Mouse (Mus musculus): ENCODE results near the gene Sec31b. TPM values are rescaled to one million over a fixed set of nuclear protein-coding genes. Genes with fewer than 3 reads are reported as not detected.

The Sec31b gene
- polyA plus RNA-seq, 1 experiment from 2014 or later: 0.51 TPM

- whole genome bisulfite sequencing: 23% methylated on average over 7 of the region's 7 CpGs
- no peak overlapping the region for H3K4me2 ChIP-seq
- H3K9me3 ChIP-seq: no peaks in the 10 kb centered on the region
- H3K4me1 ChIP-seq (replicated peaks): peaks cover 29% of the 10 kb centered on the region
- H3K27ac ChIP-seq: no peak overlapping the region
- peaks cover 88% of the 10 kb centered on the region for H3K27me3 ChIP-seq
- no peak overlapping the region for H3K4me3 ChIP-seq
- H3K9ac ChIP-seq: no peak overlapping the region
- no peaks in the 10 kb centered on the region for H3K36me3 ChIP-seq
- ATAC-seq (ENCODE audit: low FRiP score): no peak
These were observed 26.5 kb downstream of the Sec31b start for GRCm38 (mm10) chr19:44519152-44519551.

- whole genome bisulfite sequencing: 53% methylated on average over 12 of the region's 12 CpGs
- Histone ChIP-seq H3K36me3 (no peaks in the 10 kb centered on the region), H3K4me1 (replicated peaks) (peaks cover 32% of the 10 kb centered on the region), H3K4me2 (no peak overlapping the region), H3K9ac (no peak overlapping the region), H3K4me3 (no peak overlapping the region), H3K27me3 (peaks cover 89% of the 10 kb centered on the region), H3K9me3 (no peaks in the 10 kb centered on the region), H3K27ac (no peak overlapping the region)
- no peak for ATAC-seq (ENCODE audit: low FRiP score)
These were observed 27.5 kb downstream of the Sec31b start for GRCm38 (mm10) chr19:44517996-44518768.

GRCm38 (mm10) chr19:44515769-44516168 lies 29.9 kb downstream of the Sec31b start:
- Histone ChIP-seq H3K9me3 (no peaks in the 10 kb centered on the region), H3K9ac (no peak overlapping the region), H3K4me3 (no peak overlapping the region), H3K4me1 (replicated peaks) (peaks cover 48% of the 10 kb centered on the region), H3K36me3 (no peaks in the 10 kb centered on the region), H3K27ac (0 out of 2 replicates have a peak overlapping the region, but pooled peaks have one; percentile 12), H3K4me2 (no peak overlapping the region), H3K27me3 (peaks cover 96% of the 10 kb centered on the region)
- no peak for ATAC-seq (ENCODE audit: low FRiP score)
- 34% methylated on average over 6 of the region's 6 CpGs for WGBS

- ATAC-seq (ENCODE audit: low FRiP score): peak; percentile 74
These were observed 30.9 kb downstream of the Sec31b start for GRCm38 (mm10) chr19:44514521-44515451.

GRCm38 (mm10) chr19:44513921-44514482 lies 31.7 kb downstream of the Sec31b start:
- no peak for ATAC-seq (ENCODE audit: low FRiP score)
- Histone ChIP-seq H3K27ac (0 out of 2 replicates have a peak overlapping the region, but pooled peaks have one; percentile 12), H3K36me3 (no peaks in the 10 kb centered on the region), H3K4me3 (no peak overlapping the region), H3K9ac (no peak overlapping the region), H3K9me3 (no peaks in the 10 kb centered on the region), H3K4me2 (no peak overlapping the region), H3K4me1 (replicated peaks) (peaks cover 49% of the 10 kb centered on the region), H3K27me3 (peaks cover 99% of the 10 kb centered on the region)
- 12% methylated on average over 7 of the region's 7 CpGs for WGBS

More at GRCm38 (mm10) chr19:44514521-44515451, 30.9 kb downstream of the Sec31b start:
- Histone ChIP-seq H3K4me1 (replicated peaks) (peaks cover 53% of the 10 kb centered on the region), H3K27ac (0 out of 2 replicates have a peak overlapping the region, but pooled peaks have one; percentile 12), H3K4me2 (no peak overlapping the region), H3K36me3 (no peaks in the 10 kb centered on the region), H3K9me3 (no peaks in the 10 kb centered on the region), H3K9ac (no peak overlapping the region), H3K27me3 (peaks cover 97% of the 10 kb centered on the region), H3K4me3 (no peak overlapping the region)
- WGBS: 3% methylated on average over 14 of the region's 14 CpGs

- Histone ChIP-seq H3K4me3 (no peak overlapping the region), H3K27me3 (peaks cover 98% of the 10 kb centered on the region), H3K27ac (no peak overlapping the region), H3K9ac (no peak overlapping the region), H3K4me1 (replicated peaks) (peaks cover 49% of the 10 kb centered on the region), H3K9me3 (no peaks in the 10 kb centered on the region), H3K4me2 (no peak overlapping the region), H3K36me3 (no peaks in the 10 kb centered on the region)
- 12% methylated on average over 11 of the region's 11 CpGs for WGBS
- ATAC-seq (ENCODE audit: low FRiP score): no peak
These were observed 32.4 kb downstream of the Sec31b start for GRCm38 (mm10) chr19:44513054-44513833.

GRCm38 (mm10) chr19:44512601-44513000 lies 33.1 kb downstream of the Sec31b start:
- H3K27me3 ChIP-seq: peaks cover 98% of the 10 kb centered on the region
- no peaks in the 10 kb centered on the region for H3K36me3 ChIP-seq
- no peak overlapping the region for H3K4me3 ChIP-seq
- H3K4me1 ChIP-seq (replicated peaks): peaks cover 49% of the 10 kb centered on the region
- WGBS: 20% methylated on average over 5 of the region's 5 CpGs
- H3K9me3 ChIP-seq: no peaks in the 10 kb centered on the region
- no peak overlapping the region for H3K9ac ChIP-seq
- H3K4me2 ChIP-seq: no peak overlapping the region; the same call in 1 of the 2 replicates
- ATAC-seq (ENCODE audit: low FRiP score): no peak
- H3K27ac ChIP-seq: no peak overlapping the region

- peak; percentile 55; the same call in 1 of the 2 replicates for ATAC-seq (ENCODE audit: low FRiP score)
- no peaks in the 10 kb centered on the region for H3K36me3 ChIP-seq
- H3K9me3 ChIP-seq: no peaks in the 10 kb centered on the region
- under 1% methylated on average over 66 of the region's 66 CpGs for whole genome bisulfite sequencing
- H3K9ac ChIP-seq: peak overlapping the region; percentile 71
- H3K27ac ChIP-seq: peak overlapping the region; percentile 40; the same call in 1 of the 2 replicates
- peak overlapping the region; percentile 93 for H3K4me2 ChIP-seq
- peaks cover 98% of the 10 kb centered on the region for H3K27me3 ChIP-seq
- H3K4me3 ChIP-seq: peak overlapping the region; percentile 49
- peaks cover 42% of the 10 kb centered on the region for H3K4me1 ChIP-seq (replicated peaks)
These were observed 34.0 kb downstream of the Sec31b start for GRCm38 (mm10) chr19:44511451-44512231.

GRCm38 (mm10) chr19:44510534-44511175 lies 35.0 kb downstream of the Sec31b start:
- H3K36me3 ChIP-seq: no peaks in the 10 kb centered on the region
- H3K4me3 ChIP-seq: peak overlapping the region; percentile 49
- no peak overlapping the region for H3K9ac ChIP-seq
- ATAC-seq (ENCODE audit: low FRiP score): no peak
- peaks cover 96% of the 10 kb centered on the region for H3K27me3 ChIP-seq
- H3K27ac ChIP-seq: no peak overlapping the region
- WGBS: 2% methylated on average over 12 of the region's 12 CpGs
- peak overlapping the region; percentile 93 for H3K4me2 ChIP-seq
- H3K4me1 ChIP-seq (replicated peaks): peaks cover 39% of the 10 kb centered on the region
- H3K9me3 ChIP-seq: no peaks in the 10 kb centered on the region

- 86% methylated on average over 4 of the region's 4 CpGs for WGBS
- H3K36me3 ChIP-seq: no peaks in the 10 kb centered on the region
- ATAC-seq (ENCODE audit: low FRiP score): no peak
These were observed 42.9 kb downstream of the Sec31b start for GRCm38 (mm10) chr19:44502741-44503140.

More at GRCm38 (mm10) chr19:44502741-44503140, 42.9 kb downstream of the Sec31b start:
- Histone ChIP-seq H3K4me3 (no peak overlapping the region), H3K27me3 (peaks cover 93% of the 10 kb centered on the region), H3K4me1 (replicated peaks) (no peaks in the 10 kb centered on the region), H3K4me2 (no peak overlapping the region), H3K9me3 (no peaks in the 10 kb centered on the region), H3K9ac (no peak overlapping the region), H3K27ac (no peak overlapping the region)
